Mouse (Mus musculus) 416B (cell line): ENCODE data around the gene Aqr.

ENCODE experiments used
- DNase-seq: peaks from one replicate; pipeline ENCODE4 v3.0.0; 2011; ENCODE audit warnings: low read depth

Gene Aqr

DNA sequence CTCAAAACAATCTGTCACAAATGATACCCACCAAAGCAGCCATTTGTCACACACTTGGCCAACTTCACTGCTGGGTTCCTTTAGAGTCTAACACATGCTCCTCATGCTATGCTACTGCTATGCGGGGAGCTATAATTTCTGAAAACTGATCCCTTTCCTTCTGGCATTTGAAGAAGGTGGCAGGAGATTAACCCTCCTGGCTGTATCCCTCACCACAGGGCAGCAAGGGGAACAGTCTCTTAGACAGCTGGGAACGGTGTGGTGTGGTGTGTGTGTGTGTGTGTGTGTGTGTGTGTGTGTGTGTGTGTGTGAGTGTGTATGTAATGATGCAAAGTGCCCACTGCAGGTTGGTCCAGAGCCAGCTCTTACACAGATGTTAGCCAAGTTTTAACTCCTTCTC is 51.0 kb downstream of the Aqr start:
- no peak for DNase-seq

- DNase-seq: no peak
Observed at GRCm38 (mm10) chr2:114133355-114133754, 53.5 kb downstream of the Aqr start.

- no peak for DNase-seq
Observed at GRCm38 (mm10) chr2:114130657-114131056, 56.2 kb downstream of the Aqr start.

DNA sequence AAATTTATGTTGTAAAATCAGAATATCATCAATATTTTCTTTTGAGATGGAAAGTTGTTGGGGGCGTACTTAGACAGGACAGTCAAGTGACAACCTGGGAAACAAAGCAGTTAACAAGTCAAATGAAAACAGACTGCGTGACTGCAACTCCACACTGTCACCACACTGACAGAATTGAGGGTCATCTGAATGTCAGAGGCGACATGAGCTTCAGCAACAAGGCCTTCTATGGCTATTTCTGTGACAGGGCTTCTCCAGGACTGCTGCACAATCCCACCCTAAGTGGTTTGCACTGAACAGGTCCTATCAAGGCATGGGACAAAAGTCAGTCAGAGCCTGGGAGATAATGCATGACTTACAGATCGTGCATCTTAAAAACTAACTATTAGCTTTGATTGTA is 63.5 kb downstream of the Aqr start:
- no peak for DNase-seq

GRCm38 (mm10) chr2:114119451-114119850 is 67.4 kb downstream of the Aqr start:
- DNase-seq: no peak

- no peak for DNase-seq
Observed at GRCm38 (mm10) chr2:114117665-114118064, 69.2 kb downstream of the Aqr start.

- DNase-seq: no peak
Observed at GRCm38 (mm10) chr2:114117235-114117634, 69.6 kb downstream of the Aqr start.

GRCm38 (mm10) chr2:114115563-114115962 is 71.3 kb downstream of the Aqr start:
- no peak for DNase-seq

GRCm38 (mm10) chr2:114107288-114108278 is 79.2 kb downstream of the Aqr start:
- no peak for DNase-seq

DNA sequence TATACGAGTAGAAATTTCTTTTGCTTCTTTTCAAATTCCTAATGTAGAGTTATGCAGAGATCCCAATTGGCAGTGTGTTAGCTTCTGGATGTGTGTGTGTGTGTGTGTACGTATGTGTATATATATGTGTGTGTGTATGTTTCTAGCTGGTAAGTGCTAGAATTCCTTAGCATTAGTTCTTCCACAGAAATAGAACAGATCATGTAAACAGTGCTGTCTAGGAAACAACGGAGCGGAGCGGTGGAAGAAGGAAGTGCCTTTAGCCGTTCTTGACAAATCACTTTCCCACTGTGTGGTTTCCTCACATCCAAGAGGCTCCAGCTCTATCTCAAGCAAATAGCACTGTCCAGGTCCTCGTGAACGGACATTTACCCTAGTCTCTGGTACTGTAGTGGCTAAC is 80.4 kb downstream of the Aqr start:
- no peak for DNase-seq

DNA sequence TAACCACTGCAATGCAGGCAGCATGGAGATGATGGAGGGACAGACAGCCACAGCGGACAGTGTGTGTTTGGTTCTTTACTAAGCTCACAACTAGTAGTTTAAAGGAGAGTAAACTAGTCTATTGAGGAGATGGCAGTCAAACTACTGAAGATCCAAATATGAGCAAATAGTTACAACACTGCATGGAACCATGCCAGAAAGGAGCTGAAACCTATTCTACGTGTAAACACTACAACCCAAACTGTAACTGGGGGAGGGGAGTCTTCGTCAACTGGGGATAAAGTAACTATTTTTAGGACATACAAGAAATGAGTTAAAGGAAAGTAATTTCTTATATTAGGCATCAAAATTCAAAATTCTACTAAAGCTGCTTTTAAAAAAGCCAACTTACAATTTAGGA is 84.4 kb downstream of the Aqr start:
- no peak for DNase-seq

DNA sequence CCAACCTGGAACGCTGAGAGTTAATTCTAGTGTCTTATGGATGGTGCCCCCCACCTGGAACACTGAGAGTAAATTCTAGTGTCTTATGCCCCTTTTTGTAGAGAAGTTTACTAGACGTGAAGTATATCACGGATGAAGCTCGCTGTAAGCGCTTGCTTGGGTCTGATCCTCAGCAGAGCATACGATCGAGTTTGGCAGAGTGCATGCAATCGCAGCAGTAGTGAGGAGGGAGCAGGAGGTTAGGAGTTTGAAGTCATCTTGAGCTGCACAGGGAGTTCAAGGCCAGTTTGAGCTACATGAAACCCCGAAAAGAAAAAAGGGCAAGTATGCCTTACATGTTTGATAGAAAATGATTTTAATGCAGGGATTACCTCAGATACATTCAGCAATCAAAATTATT is 86.0 kb downstream of the Aqr start:
- no peak for DNase-seq

DNA sequence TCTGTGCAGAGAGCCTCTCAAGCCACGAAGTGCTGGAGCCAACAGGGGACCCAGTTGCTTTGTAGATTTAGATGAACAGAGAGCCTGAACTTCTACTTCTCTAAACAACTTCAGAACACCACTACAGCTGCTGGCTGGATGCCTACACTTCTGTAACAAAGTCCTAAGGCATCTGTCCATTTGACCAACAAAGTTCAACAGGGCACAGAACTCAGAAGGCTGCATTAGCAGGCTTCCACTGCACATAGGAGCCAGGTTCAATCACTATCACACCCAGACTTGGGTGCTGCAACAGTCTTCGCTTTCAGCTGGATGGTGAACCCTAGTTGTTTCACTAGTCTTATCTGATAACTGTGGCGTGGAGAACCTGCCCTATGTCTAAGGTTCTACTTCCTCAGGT is 87.0 kb downstream of the Aqr start:
- no peak for DNase-seq

- DNase-seq: no peak
Observed at GRCm38 (mm10) chr2:114099109-114099508, 87.7 kb downstream of the Aqr start.

GRCm38 (mm10) chr2:114097627-114098026 is 89.2 kb downstream of the Aqr start:
- DNase-seq: peak; percentile 19

DNA sequence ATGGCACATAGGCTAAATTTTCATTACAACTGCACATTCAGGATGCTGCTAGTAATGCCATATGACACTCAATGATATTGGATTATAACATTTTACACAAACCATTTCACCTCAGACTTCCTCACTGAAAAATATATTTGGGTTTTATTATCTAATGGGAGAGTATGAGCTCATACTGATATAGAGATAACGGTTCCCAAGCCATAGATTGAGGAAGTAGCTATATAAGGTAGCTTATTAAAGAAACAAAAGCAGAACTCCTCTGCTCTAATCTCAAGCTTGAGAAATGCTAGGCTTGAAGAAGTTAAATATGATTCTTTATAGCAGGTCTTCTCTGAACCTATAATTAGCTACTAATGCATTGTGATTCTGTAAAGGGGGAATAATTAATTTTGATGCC is 90.3 kb downstream of the Aqr start:
- DNase-seq: peak; percentile 67

- no peak for DNase-seq
Observed at GRCm38 (mm10) chr2:114095348-114095747, 91.5 kb downstream of the Aqr start.

GRCm38 (mm10) chr2:114094696-114095095 is 92.1 kb downstream of the Aqr start:
- no peak for DNase-seq

GRCm38 (mm10) chr2:114093577-114093976 is 93.2 kb downstream of the Aqr start:
- DNase-seq: no peak

GRCm38 (mm10) chr2:114089862-114090261 is 97.0 kb downstream of the Aqr start:
- DNase-seq: no peak

- DNase-seq: peak; percentile 41
Observed at GRCm38 (mm10) chr2:114087271-114087670, 99.6 kb downstream of the Aqr start.

GRCm38 (mm10) chr2:114071876-114072275 is 114.9 kb downstream of the Aqr start:
- DNase-seq: no peak

DNA sequence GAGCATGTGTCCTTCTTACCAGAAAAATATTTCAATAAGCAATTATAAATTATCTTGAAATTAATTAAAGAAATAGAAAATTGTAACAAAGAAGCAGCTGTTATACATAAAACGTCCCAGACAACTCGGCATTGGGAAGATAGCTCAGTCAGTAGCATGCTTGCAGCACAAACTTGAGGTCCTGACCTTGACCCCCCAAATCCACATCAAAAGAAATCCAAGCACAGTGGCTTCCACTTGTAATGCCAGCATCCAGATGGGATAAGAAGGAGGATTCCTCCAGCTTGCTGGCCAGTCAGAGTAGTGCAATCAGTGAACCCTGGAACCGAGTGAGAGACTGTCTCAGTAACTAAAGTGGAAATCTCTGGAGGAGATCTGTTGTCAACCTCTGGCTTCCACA is 120.6 kb downstream of the Aqr start:
- no peak for DNase-seq

GRCm38 (mm10) chr2:114064004-114064403 is 122.8 kb downstream of the Aqr start:
- peak; percentile 6 for DNase-seq
